Mouse (Mus musculus): ENCODE data around the gene Gprc5c.

Gene Gprc5c

DNA sequence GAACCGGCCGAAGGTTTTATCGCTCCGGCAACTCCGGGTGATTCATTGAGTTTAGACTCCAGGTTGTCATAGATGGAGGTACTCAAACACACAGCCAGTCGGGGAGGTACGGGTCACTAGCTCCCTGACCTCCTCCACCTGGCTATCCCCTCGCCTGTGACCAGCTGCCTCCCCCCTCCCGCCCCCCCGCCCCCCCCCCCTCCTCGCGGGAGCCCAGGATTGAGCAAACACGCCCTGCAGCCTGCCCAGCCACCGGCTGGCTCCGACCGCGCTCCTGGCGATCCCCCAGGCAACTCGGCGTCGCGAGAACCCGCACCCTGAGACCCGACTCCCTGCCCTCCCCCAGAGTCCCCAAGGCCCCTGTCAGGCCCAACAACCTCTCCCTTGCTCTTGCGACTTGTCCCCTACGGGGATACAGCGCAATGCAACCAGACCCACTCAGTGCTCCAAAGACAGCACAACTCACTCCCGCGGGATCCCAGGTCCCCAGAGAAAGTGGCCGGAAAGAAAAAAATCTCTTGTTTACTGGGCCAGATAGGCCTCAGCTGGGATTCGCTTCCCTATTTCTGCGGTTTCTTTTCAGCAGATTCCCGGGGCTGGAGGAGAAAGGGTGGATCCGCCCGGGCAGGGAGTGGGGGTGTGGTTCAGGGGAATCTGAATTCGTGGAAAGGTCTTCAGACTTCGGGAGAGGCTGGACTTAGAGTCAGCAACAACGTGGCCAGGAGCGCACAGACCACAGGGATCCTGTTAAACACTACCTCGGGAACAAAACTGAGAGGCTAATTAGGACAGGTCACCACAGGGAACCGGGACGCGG is at the start of gene Gprc5c:
Gene Gprc5c (plus strand): TSS at position 701 of the 817 bp plus-strand sequence.
- peak; percentile 78 for DNase-seq (ENCODE audit: low spot score)

DNA sequence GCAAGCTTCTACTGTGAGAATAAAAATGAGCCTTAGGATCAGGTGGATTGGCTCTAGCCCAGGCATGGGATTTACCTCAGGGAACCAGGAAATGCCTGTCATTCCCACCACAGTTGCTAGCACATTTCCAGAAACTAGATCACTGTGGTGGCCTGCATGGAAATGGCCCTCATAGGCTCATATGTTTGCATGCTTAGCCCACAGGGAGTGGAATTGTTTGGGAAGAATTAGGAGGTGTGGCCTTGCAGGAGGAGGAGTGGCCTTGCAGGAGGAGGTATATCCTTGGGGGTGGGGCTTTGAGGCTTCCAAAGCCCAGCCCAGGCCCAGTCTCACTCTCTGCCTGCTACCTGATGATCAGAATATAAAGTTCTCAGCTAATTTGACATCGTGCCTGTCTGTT is 49.0 kb upstream of the Gprc5c start:
- DNase-seq (ENCODE audit: low spot score), result no peak

DNA sequence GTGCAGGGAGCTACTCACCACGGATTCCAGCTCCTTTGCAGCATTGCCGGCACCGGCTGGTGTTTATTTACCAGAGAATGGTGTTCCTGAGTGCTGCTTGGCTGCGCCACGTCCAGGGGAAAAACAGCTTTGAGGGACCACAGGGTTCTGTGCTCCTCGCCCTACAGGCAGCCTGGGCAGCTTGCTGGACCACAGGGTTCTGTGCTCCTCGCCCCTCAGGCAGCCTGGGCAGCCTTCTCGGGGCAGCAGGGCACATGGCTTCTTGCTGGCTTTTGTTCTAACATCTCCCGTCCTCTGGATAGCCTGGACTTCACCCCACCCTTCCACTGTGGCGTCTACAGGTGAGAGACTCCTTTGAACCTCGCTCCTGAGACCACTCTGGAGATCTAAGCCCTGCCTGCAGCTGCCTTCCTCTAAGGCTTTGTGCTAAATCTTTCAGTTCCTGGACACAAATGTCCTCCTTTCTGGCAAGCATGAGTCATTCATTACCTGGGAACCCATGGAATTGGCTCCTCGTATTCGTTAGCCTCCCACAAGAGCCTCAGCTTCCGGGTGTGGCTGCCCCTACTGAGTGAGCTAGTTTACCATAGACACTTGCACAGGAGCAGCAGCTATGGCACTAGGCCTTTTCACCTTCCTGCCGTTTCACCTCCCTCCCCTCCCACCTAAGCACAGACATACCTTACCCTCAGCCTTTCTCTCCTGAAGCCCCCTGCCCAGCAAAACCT is 48.2 kb upstream of the Gprc5c start:
- no peak for DNase-seq (ENCODE audit: low spot score)

DNA sequence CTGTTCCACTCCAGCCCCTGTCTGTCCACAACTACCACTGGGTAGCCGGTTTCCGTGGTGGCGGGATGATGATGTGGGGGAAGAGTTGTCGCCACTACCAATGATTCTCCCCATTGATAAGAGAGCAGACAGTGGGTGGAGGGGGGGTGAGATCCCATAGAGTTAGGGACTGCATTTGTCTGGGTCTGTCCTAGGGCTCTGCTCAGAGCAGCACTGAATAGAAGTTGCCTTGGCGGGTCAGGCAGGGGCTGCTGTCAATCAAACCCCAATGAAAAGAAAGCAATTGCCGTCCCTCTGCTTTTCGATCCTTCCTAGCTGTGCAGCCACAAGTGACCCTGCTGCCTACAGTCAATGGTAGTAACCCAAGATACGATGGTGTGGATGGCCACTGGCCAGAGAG is 47.0 kb upstream of the Gprc5c start:
- no peak for DNase-seq (ENCODE audit: low spot score)

DNA sequence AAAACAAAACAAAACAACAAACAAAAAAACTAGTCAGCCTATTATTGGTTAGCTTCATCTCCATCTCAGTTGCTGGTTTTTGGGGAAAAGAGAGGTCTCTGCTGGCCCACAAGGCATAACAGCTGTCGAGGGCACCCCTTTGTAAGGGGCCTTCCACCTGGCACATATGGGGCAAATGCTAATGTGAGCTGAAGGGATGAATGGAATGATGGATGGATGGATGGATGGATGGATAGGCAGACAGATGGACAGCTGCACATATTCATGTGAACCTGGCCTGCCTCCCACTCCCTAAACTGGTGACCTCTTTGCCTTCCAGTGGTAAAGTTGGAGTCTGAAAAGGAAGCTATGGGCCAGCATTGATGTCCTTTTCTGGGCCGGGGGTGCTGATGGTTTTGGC is 43.9 kb upstream of the Gprc5c start:
- no peak for DNase-seq (ENCODE audit: low spot score)

DNA sequence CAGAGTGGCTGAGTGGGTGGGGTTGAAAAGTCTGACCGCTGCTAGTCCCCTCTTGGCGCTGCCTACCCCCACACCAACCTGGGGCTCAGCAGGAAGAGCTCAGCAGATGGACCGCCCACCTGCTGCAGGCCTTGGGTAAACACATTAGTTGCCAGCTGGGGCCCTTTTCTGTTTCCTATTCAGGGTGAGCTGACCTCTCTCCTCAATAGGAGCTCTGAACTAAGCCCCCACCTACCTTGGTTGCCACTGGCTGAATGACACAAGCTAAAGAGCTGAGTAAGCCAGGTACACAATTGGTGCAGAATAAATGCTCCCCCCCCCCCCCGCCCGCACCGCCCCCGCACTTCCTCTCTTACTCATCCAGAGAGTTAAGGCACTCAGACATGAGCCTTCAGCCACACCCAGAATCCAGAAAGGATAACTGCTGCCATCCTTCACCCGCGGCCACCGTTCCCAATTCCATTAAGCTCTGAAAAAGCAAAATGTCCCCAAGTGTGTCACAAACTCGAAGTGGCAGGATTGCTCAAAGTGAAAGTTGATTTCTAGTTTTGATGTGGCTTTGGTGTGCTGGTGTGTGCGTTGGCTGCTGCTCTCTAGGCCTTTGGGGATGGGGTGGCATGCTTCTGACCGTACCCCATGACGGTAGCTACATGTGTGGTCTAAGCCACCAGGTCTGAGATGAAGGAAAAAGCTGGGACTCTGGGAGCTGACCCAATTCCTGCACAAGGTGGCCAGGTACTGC is 43.1 kb upstream of the Gprc5c start:
- no peak for DNase-seq (ENCODE audit: low spot score)

DNA sequence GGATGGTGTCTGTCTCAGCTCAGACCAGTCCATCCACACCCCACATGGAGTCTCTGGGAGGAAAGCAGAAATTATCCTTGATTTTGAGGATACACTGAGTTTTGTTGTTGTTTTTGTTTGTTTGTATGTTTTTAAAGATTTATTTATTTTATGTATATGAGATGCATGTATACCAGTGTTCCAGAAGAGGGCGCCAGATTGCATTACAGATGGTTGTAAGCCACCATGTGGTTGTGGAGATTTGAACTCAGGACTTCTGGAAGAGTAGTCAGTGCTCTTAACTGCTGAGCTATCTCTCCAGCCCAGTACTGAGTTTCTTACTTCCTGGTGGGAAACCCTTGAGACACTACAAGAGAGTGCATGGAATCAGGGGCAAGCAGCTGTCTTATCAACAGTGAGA is 41.6 kb upstream of the Gprc5c start:
- no peak for DNase-seq (ENCODE audit: low spot score)

DNA sequence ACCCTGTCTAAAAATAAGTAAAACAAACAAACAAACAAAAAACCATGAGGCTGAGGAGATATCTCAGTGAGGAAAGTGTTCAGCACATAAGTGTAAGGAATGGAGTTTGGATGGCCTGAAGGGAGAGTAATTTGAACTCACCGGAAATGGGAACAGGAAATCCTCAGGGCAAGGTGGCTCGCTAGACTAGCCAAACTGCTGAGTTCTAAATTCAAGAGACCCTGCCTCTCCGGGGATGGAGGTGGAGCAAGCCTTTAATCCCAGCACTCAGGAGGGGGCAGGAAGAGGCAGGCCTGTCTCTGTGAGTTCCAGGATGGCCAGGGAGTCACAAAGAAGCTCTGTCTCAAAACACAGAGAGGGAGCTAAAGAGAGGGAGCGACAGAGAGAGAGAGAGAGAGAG is 40.6 kb upstream of the Gprc5c start:
- DNase-seq (ENCODE audit: low spot score), result no peak

DNA sequence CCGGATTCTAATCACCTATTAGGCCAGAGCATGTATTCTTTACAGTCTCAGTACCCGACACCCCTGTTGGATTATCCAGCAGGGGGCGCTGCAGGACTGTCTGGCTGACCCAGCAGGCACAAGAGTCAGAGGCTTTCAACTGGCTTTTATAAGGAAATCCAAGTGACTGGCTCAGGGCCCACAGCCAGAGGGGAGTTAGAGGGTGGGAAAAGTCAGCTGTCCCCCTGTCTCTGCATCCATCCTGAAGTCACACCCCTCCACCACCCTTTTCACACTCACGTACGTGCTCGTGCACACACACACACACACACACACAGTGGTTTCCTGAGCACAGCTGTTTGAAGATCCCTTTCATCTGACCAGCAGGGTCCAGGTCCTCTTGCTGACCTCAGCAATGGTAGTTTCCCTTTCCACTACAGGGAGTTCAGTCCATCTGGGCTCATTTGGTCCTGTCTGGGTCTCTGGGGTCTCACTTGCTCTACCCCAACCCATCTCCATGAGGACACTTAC is 38.2 kb upstream of the Gprc5c start:
- peak; percentile 80 for DNase-seq (ENCODE audit: low spot score)

DNA sequence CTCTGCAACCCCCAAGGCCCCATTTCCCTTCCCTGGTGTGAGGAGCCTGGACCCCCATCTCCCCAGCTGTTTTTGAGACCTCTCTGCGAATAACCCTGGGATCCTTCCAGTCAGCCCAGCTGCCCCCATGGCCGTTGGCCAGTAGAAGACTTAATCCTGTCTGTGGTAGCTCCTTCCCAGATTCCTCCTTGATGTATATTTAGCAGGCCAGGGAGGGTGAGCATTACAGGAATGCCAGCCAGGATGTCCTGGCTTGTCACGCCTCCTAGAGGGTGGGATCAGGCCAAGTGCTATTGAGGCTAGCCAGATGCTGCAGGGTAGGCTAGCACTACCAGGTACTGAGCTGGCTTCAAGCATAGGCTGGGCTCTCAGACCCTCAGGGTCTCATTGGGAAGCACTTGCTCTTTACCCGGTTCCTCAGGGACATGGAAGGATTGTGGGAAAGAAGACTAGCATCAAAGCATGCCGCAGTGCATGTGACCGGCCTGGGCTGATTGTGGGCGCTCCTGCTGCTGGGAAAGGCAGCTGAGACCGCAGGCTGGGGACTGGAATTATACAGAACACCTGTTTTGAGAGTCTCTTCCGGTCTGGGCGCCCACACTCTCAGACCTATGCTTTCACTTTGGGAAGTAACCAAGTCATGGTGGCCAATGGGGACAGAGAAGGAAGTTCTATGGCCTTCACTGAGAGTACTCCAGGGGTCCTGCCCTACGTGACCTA is 35.9 kb upstream of the Gprc5c start:
- peak; percentile 43 for DNase-seq (ENCODE audit: low spot score)

DNA sequence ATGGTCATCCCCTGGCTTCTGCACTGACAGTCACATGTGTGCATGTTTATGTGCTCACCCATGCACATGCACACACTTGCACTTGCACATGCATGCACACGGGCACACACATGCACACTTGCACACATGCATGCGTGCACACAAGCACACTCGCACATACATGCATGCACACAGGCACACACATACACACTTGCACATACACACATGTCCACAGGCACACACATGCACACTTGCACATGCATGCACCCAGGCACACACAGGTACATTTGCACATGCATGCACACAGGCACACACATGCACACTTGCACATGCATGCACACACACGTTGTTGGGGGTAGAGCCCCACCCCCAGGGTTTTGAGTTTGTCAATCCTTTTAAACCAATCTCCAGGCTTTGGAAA is 34.0 kb upstream of the Gprc5c start:
- DNase-seq (ENCODE audit: low spot score), result no peak

DNA sequence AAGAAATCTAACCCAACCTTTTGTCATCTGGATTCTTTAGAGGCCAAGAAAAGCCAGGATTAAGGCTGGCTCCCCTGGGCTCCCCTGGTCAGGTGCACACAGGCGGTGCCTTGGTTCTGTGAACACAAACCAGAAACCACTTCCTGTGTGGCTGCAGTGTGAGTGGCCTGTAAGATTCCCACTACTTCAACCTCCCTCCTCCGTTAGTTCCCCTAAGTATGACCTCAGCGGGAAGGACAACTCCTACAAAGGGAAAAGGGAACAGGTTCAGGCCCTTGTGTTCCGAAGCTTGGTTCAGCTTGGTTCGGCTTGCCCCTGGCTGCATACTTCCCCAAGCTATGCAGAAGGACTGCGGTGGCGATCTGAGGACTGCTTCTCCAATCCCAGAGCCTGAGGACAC is 32.8 kb upstream of the Gprc5c start:
- DNase-seq (ENCODE audit: low spot score), result no peak

DNA sequence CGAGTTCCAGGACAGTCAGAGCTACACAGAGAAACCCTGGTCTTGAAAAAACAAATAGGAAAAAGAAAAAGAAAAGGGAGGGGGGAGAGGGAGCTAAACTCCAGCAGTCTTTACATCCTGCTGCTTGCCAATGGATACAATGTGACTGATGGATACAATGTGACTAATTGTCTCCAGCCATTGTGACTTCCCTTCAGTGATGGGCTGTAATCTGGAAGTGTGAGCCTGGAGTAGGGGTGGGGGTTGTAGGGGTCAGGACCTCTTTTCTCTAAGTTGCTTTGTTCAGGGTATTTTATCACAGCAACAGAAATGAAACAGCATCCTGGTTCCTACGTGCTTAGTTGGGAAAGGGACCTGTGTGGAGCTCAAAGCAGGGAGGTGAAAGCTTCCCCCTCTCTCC is 31.8 kb upstream of the Gprc5c start:
- DNase-seq (ENCODE audit: low spot score), result no peak

DNA sequence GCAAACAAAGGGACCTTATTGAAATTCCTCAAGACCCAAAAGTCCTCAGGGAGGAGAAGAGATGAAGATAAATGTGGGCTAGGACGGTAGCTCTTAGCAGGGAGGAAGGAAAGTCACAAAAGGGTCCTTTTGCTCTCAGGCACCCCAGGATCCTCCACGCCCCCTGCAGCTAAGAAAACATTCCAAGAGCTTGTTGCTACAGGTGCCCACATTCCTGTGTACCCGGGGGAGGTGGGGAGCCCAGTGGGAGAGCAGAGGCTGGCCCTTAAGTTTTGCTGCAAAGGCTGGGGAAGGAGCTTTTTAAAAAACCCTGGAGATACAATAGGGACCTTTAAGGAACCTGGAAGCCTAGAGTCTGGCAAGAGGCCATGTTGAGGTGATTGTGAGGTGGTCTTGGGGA is 30.5 kb upstream of the Gprc5c start:
- DNase-seq (ENCODE audit: low spot score), result no peak

DNA sequence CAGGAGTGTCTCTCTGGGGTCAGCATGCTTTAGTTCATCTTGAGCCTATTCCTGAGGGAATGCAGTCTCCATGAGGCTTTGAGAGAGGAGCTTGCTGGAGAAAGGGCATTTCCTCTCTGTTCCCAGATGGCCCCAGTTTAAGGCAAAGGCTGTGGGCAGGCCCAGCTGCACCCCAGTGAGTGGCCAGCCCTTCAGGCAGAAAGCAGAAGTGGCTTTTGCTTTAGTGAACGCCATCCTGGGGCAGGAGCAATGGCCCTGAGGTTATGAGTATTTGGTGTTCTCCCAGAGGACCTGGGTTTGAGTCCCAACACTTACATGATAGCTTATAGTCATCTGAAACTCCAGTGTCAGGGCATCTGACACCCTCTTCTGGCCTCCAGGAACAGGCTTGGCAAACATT is 29.6 kb upstream of the Gprc5c start:
- DNase-seq (ENCODE audit: low spot score), result no peak

DNA sequence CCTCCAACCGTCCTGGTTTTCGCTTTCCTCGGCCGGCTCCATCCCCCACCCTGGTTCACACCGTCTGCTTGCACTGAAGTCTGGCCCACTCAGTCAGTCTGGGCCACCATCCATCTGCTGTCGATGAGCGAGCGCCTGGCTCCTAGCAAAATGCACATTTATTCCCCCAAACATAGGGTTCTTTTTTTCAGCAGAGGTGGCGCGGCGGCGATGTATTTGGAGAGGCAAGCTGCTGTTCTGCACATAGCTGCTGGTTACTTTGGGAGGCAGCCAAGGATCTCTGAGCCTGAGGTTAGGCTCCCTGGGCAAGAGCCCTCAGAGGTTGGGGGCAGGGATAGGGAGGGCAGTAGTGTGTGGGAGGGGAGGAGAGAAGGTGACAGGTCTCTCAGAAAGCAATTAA is 28.2 kb upstream of the Gprc5c start:
- no peak for DNase-seq (ENCODE audit: low spot score)

DNA sequence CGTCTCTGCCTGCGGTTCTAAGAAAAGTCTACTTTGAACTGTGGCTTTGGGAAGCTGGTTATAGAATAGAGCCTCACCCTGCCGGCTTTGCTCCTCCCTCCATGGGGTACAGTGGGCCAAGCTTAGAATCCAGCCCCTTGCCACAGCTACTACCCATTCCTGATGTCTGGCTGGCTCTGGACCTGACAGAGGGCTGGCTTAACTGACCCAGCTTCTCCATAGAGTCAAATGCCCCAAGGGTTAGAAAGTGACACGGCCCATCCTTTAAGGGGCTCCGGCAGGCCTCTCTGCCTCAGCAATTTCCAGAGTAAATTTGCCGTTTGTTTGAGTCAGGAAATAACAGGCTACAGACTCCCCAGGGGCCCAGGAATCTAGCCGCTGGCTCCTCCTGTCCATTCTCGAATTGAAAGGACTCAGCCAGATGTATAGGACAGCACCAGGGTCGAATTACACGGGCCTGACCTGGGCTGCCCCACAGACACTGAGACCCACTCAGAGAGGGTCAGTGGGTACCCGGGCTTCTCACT is 27.7 kb upstream of the Gprc5c start:
- DNase-seq (ENCODE audit: low spot score), result peak; percentile 27

DNA sequence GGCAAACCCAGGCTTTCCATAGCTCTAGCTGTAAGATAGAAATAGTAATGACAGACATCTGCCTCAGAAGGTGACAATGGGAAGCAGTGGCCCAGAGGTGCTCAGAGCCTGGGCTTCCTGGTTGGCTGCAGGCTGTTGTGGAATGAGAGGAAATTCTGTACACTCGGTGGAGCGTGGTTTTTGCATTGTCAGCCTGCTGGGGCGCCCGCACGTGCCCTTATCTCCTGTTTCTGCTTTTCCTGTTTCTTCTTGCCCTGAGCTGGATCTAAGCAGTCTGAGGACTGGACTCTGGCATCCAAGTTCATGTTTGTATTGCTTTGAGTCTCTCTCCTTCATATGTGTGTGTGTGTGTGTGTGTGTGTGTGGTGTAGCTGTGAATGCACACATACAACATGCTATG is 24.3 kb upstream of the Gprc5c start:
- peak; percentile 71 for DNase-seq (ENCODE audit: low spot score)

DNA sequence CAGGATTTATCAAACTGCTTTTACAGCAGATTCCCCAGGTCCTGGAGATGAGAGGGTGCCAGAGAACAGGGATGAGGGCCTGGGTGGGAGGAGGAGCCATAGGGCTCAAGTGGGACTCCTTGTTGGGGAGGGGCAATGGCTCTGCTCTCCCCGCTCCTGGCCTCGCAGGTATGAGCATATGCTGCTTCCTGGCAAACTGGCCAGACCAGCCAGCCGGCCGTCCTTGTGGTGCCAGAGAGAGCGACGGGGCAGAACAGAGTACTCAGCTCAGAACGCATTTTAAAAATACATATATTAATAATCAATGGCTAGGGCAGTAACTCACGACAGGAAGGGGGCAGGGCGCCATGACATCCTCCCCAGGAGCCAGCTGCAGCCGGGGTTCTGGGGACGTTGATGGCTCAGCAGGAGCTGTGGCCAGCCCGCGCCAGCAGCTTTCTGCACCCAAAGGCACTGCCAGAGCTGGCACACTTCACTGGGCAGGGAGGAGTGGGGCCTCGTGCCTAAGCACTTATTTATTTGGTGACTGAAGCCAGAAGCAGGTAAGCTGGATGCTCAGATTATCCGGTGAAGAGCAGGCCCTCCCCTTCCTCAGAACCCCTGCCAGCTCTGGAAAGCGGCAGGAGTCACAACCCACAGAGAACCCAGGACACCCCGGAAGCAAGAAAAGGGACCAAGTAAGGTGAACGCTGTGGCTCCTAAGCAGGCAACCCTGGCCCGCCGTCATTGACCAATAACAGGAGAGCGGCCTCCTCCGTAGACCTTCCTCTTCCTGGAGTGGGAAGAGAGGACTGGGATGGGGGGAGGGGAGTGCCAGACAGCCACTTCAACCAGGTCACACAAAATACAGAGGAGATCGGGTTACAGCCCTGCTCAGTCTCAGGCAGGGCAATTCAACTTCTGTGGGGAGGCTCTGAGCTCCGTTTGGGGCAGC is 21.2 kb upstream of the Gprc5c start:
- DNase-seq (ENCODE audit: low spot score), result peak; percentile 83

DNA sequence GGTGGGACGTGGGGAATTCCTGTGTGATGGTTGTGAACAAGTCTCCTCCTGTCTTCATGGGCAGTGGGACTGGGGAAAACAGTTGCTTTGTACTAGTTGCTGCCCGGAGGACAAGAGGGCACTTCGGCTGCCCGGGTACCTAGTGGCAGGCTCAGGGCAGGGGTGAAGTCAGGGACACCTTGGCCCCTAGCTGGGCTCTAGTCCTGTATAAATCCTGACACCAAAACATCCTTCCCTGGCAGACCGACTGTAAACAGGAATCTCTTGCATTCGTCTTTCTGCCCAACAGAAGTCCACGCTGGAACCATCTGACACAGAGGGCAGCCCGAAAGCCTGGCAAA is 20.5 kb upstream of the Gprc5c start:
- DNase-seq (ENCODE audit: low spot score), result no peak

DNA sequence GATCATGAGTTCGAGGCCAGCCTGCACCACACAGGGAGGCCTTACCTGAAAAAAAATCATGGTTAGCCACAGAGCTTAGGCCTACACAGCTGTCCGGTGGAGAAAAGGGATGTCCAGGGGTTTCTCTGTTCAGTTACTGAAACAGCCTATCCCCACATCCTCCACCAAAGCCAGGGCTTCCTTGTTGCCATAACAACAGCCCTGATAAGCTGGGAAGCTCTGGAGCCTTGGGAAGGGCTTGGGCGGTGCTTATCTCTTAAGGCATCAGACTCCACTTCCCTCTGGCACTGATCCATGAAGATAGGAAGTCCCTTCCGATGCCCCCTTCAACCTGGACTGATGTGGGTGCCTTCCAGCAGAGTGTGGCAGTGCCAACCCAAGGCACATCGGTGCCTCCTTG is 17.8 kb upstream of the Gprc5c start:
- no peak for DNase-seq (ENCODE audit: low spot score)
